Mouse (Mus musculus) heart, postnatal 0 days (tissue): Measurements from ENCODE around the gene Hsd17b13. TPM values are rescaled to one million over a fixed set of nuclear protein-coding genes. Genes with fewer than 3 reads are reported as not detected.

ENCODE experiments used
- ATAC-seq: fragments of 200-750 bp; cut with Nextera tagmentation; 2 replicates; pipeline ENCODE4 v1.8.0; 2017; ENCODE audit warnings: low read depth, moderate number of reproducible peaks, moderate library complexity; ENCODE audit not compliant: insufficient read depth
- DNase-seq: peaks from one replicate; pipeline ENCODE4 v3.0.0-alpha.2; 2016; ENCODE audit warnings: low spot score
- H3K27ac ChIP-seq: fragments of 300-500 bp; sonication (generic); 2 replicates; pipeline ENCODE4 v1.5.1; 2014; ENCODE audit warnings: low read depth, mild to moderate bottlenecking
- H3K27me3 ChIP-seq: fragments of 300-500 bp; sonication (generic); 2 replicates; pipeline ENCODE4 v1.6.1; 2014; ENCODE audit warnings: low read length, mixed read lengths; ENCODE audit not compliant: control insufficient read depth, insufficient read depth
- H3K36me3 ChIP-seq: fragments of 300-500 bp; sonication (generic); replicated peaks from 2 replicates; pipeline ENCODE4 v1.6.1; 2014; ENCODE audit warnings: low read length, mixed read lengths; ENCODE audit not compliant: control insufficient read depth, insufficient read depth
- H3K4me1 ChIP-seq: fragments of 300-500 bp; sonication (generic); 2 replicates; pipeline ENCODE4 v1.6.1; 2014; ENCODE audit warnings: antibody characterized with exemption; ENCODE audit not compliant: control insufficient read depth, insufficient read depth
- H3K4me2 ChIP-seq: fragments of 300-500 bp; sonication (generic); 2 replicates; pipeline ENCODE4 v1.6.1; 2014; ENCODE audit warnings: low read depth, mild to moderate bottlenecking, low read length, moderate library complexity
- H3K4me3 ChIP-seq: fragments of 300-500 bp; sonication (generic); 2 replicates; pipeline ENCODE4 v1.5.1; 2014; ENCODE audit warnings: low read depth, low read length
- H3K9ac ChIP-seq: fragments of 300-500 bp; sonication (generic); replicated peaks from 2 replicates; pipeline ENCODE4 v1.6.1; 2014; ENCODE audit warnings: low read depth, low read length, mixed read lengths
- H3K9me3 ChIP-seq: fragments of 300-500 bp; sonication (generic); replicated peaks from 2 replicates; pipeline ENCODE4 v1.6.1; 2016; ENCODE audit warnings: low read length; ENCODE audit not compliant: control insufficient read depth
- CTCF ChIP-seq: IDR thresholded peaks from 2 replicates; pipeline ENCODE4 v1.5.1; 2016; ENCODE audit warnings: antibody characterized with exemption, control low read depth, low read depth
- EP300 ChIP-seq: IDR thresholded peaks from 2 replicates; pipeline ENCODE4 v1.6.1; 2016; ENCODE audit warnings: antibody characterized with exemption, low read depth
- WGBS: fragments of 180-500 bp; shearing (Covaris S2); extraction: QIAGEN DNeasy Blood & Tissue Kit; methylation state at CpG from one replicate; pipeline ENCODE4 v1.1.7; 2014; 5-methylcytosine and 5-hydroxymethylcytosine counted together
- polyA plus RNA-seq: library from polyadenylated mRNA; unstranded; fragments of >200 nt; fragmentation: Nextera tagmentation; extraction: Ambion mirVana; gene quantifications from 2 replicates; pipeline ENCODE4 v1.2.1, GENCODE M21; 2015
- total RNA-seq: library from RNA; depleted of rRNA; stranded (reverse); fragments of >200 nt; gene quantifications from 2 replicates; pipeline ENCODE4 v1.2.3, GENCODE M21; 2014; ENCODE audit warnings: low replicate concordance

Gene Hsd17b13
- total and polyA plus RNA-seq, 2 experiments from 2014 or later = 0.08 TPM; not detected in 1

DNA sequence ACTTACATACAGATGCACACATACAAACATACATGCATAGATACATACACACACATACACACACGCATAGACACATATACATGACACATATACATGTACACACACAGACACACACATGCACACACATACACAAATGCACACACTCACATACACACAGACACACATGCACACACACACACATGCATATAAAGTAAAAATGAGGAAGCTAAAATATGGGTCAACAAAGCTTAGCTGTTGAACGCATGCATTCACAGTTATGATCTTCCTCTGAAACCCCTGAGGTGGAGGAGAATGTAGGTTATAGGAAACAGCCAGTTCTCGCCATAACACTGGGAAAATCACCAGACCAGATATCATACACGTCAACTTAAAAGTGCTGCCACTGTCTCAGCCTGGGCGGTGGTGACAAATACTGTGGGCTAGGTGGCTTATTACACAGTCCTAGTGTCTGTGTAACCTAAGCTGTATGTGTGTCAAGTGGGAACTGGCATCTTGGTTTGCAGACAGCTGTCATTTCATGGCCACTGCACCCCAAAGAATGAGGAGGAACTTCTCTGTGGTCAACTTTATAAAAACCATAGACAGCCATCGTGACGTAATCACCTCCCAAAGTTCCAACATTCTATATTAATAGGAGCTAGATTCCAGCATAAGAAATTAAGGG lies 829 bp upstream of the Hsd17b13 start:
- TF ChIP-seq EP300 = no peak
- TF ChIP-seq CTCF = no peak
- Histone ChIP-seq H3K4me1 (no peaks in the 10 kb centered on the region), H3K27me3 (no peaks in the 10 kb centered on the region), H3K4me2 (no peak overlapping the region), H3K9me3 (no peaks in the 10 kb centered on the region), H3K4me3 (no peak overlapping the region), H3K9ac (no peak overlapping the region), H3K27ac (no peak overlapping the region), H3K36me3 (no peaks in the 10 kb centered on the region)
- WGBS = 79% methylated on average over 7 of the region's 7 CpGs
- DNase-seq = no peak
- ATAC-seq = no peak

- Histone ChIP-seq H3K9ac (no peak overlapping the region), H3K4me1 (no peaks in the 10 kb centered on the region), H3K9me3 (no peaks in the 10 kb centered on the region), H3K27me3 (no peaks in the 10 kb centered on the region), H3K36me3 (no peaks in the 10 kb centered on the region), H3K4me3 (no peak overlapping the region), H3K4me2 (no peak overlapping the region), H3K27ac (no peak overlapping the region)
- TF ChIP-seq CTCF = no peak
- no peak for TF ChIP-seq EP300
- 63% methylated on average over 7 of the region's 7 CpGs for WGBS
- DNase-seq (no peak), ATAC-seq (no peak)
Observed at GRCm38 (mm10) chr5:103975736-103976135, 1.5 kb downstream of the Hsd17b13 start.

DNA sequence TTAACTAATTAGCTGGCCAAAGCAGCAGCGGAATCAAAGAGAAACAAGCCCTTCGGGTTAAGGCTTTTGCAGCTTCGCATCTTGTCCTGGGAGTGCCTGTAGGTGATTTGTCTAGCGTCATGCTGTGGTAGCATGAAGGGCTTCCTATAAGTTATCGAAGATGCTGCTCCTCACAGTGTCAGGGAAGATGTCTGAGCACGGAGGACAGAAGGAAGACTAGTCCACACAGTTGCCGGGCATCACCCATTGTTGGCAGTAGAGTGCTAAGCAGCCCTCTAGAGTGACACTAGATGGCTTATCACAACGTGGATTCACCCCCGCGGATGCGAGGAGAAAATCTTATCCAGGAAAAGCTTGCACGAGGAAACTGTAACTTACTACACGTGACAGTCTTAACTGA lies 4.4 kb downstream of the Hsd17b13 start:
- TF ChIP-seq CTCF = no peak
- no peak for TF ChIP-seq EP300
- DNase-seq = no peak

DNA sequence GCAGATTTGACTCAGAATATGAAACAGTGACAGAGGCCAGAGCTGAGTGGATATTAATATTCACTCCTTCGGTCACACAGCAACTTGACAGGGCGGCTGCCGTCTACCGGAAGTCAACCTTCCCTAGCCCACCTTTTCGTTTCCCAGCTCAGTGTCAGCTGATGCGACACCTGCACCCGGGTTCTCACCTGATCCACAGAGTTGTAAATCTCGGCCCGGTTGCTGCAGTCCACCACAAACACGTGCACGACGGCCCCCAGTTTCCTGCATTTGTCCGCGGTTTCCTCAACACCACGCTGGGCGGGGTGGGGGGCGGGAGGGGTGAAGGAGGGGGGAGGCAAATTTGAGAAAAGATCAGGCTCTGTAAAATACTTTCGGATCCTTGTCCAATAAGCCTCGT lies 4.8 kb downstream of the Hsd17b13 start:
- DNase-seq (no peak), ATAC-seq (no peak)
- Histone ChIP-seq H3K36me3 (no peaks in the 10 kb centered on the region), H3K9ac (no peak overlapping the region), H3K27me3 (no peaks in the 10 kb centered on the region), H3K4me2 (peak overlapping the region; percentile 52), H3K27ac (no peak overlapping the region), H3K9me3 (no peaks in the 10 kb centered on the region), H3K4me3 (peak overlapping the region; percentile 12), H3K4me1 (no peaks in the 10 kb centered on the region)
- TF ChIP-seq EP300 (no peak), CTCF (no peak)
- 52% methylated on average over 19 of the region's 19 CpGs for WGBS

More for the DNA sequence above, 4.4 kb downstream of the Hsd17b13 start:
- Histone ChIP-seq H3K4me3 (peak overlapping the region; percentile 12; the same call in 1 of the 2 replicates), H3K27me3 (no peaks in the 10 kb centered on the region), H3K4me1 (no peaks in the 10 kb centered on the region), H3K9ac (no peak overlapping the region), H3K4me2 (peak overlapping the region; percentile 52), H3K27ac (no peak overlapping the region), H3K36me3 (no peaks in the 10 kb centered on the region), H3K9me3 (no peaks in the 10 kb centered on the region)
- ATAC-seq = no peak
- WGBS = 60% methylated on average over 13 of the region's 13 CpGs

DNA sequence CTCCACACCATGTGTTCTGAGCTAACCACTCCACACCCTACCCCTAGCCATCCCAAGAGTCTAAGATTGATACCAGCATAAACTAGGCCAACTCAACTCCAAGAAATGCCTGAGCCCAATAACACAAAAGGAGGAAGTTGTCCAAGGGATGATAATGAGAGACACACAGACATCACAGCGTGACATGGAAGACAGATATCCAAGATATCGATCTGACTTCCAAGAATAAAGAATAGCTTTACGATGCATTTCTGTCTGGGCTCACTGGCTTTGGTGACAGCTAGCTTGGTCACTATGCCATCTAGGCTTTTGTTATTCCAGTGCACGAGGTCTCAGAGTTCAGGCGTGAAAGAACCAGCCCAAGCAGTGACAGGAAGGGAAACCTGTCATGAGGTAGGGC lies 6.2 kb downstream of the Hsd17b13 start:
- H3K4me3 ChIP-seq = no peak overlapping the region
- DNase-seq (no peak), ATAC-seq (no peak)
- 54% methylated on average over 5 of the region's 5 CpGs for WGBS
- no peak for TF ChIP-seq EP300
- no peak for TF ChIP-seq CTCF
- H3K4me1 ChIP-seq = no peaks in the 10 kb centered on the region
- H3K9me3 ChIP-seq = no peaks in the 10 kb centered on the region
- H3K27me3 ChIP-seq = no peaks in the 10 kb centered on the region
- no peaks in the 10 kb centered on the region for H3K36me3 ChIP-seq
- no peak overlapping the region for H3K9ac ChIP-seq
- H3K4me2 ChIP-seq = no peak overlapping the region
- H3K27ac ChIP-seq = no peak overlapping the region

GRCm38 (mm10) chr5:103962935-103963429 lies 14.2 kb downstream of the Hsd17b13 start:
- H3K9ac ChIP-seq = no peak overlapping the region
- no peaks in the 10 kb centered on the region for H3K27me3 ChIP-seq
- 52% methylated on average over 1 of the region's 1 CpGs for WGBS
- no peak overlapping the region for H3K27ac ChIP-seq
- no peak for ATAC-seq
- no peak overlapping the region for H3K4me2 ChIP-seq
- DNase-seq = no peak
- TF ChIP-seq CTCF = no peak
- no peak for TF ChIP-seq EP300
- H3K9me3 ChIP-seq = peaks cover 3% of the 10 kb centered on the region; the same call in 1 of the 2 replicates
- no peaks in the 10 kb centered on the region for H3K4me1 ChIP-seq
- no peak overlapping the region for H3K4me3 ChIP-seq
- no peaks in the 10 kb centered on the region for H3K36me3 ChIP-seq
